Mouse (Mus musculus): ENCODE results near the gene Atp2b1. TPM values are rescaled to one million over a fixed set of nuclear protein-coding genes. Genes with fewer than 3 reads are reported as not detected.

Atp2b1 gene
- 92.1 and 96.2 TPM in 2 replicates for polyA plus RNA-seq (2014; fragmentation: Nextera tagmentation; extraction: Ambion mirVana)

GRCm38 (mm10) chr10:98913961-98914809 lies at the start of gene Atp2b1:
TSS of gene Atp2b1 (plus strand) at chr10:98914406.
- WGBS, result under 1% methylated on average over 47 of the region's 120 CpGs
- Histone ChIP-seq H3K27ac (replicated peaks; ENCODE audit: low read depth, low read length) (peak within 1 kb of the TSS; percentile 97), H3K4me2 (ENCODE audit: low read depth, severe bottlenecking) (peak within 1 kb of the TSS; percentile 90), H3K4me3 (ENCODE audit: low read depth, low read length) (peak within 1 kb of the TSS; percentile 90), H3K36me3 (ENCODE audit: control insufficient read depth, insufficient read depth, low read length) (no peaks in the 10 kb centered on the region), H3K9ac (ENCODE audit: low read length) (peak within 1 kb of the TSS; percentile 95), H3K27me3 (ENCODE audit: control insufficient read depth, insufficient read depth, low read length) (no peaks in the 10 kb centered on the region), H3K4me1 (ENCODE audit: control insufficient read depth, insufficient read depth, low read length) (peaks cover 2% of the 10 kb centered on the region; the same call in 1 of the 2 replicates), H3K9me3 (ENCODE audit: control insufficient read depth, low read length) (no peaks in the 10 kb centered on the region)
- ATAC-seq (ENCODE audit: insufficient number of reproducible peaks, low FRiP score, low TSS enrichment, low read depth) (peak; percentile 94), DNase-seq (ENCODE audit: low spot score) (peak; percentile 95)

GRCm38 (mm10) chr10:98864851-98865250 lies 49.4 kb upstream of the Atp2b1 start:
- 79% methylated on average over 3 of the region's 3 CpGs for WGBS

GRCm38 (mm10) chr10:98866836-98867370 lies 47.3 kb upstream of the Atp2b1 start:
- no peaks in the 10 kb centered on the region for H3K4me1 ChIP-seq (ENCODE audit: control insufficient read depth, insufficient read depth, low read length)
- no peak overlapping the region for H3K4me2 ChIP-seq (ENCODE audit: low read depth, severe bottlenecking)
- H3K27me3 ChIP-seq (ENCODE audit: control insufficient read depth, insufficient read depth, low read length), result no peaks in the 10 kb centered on the region
- no peak overlapping the region for H3K4me3 ChIP-seq (ENCODE audit: low read depth, low read length)
- H3K9me3 ChIP-seq (ENCODE audit: control insufficient read depth, low read length), result no peaks in the 10 kb centered on the region
- H3K9ac ChIP-seq (ENCODE audit: low read length), result no peak overlapping the region
- WGBS, result 93% methylated on average over 5 of the region's 5 CpGs
- no peaks in the 10 kb centered on the region for H3K36me3 ChIP-seq (ENCODE audit: control insufficient read depth, insufficient read depth, low read length)
- ATAC-seq (ENCODE audit: insufficient number of reproducible peaks, low FRiP score, low TSS enrichment, low read depth), result no peak
- DNase-seq (ENCODE audit: low spot score), result no peak
- no peak overlapping the region for H3K27ac ChIP-seq (replicated peaks; ENCODE audit: low read depth, low read length)

More at GRCm38 (mm10) chr10:98864851-98865250, 49.4 kb upstream of the Atp2b1 start:
- ATAC-seq (ENCODE audit: insufficient number of reproducible peaks, low FRiP score, low TSS enrichment, low read depth) (no peak), DNase-seq (ENCODE audit: low spot score) (no peak)
- H3K4me2 ChIP-seq (ENCODE audit: low read depth, severe bottlenecking), result no peak overlapping the region
- no peaks in the 10 kb centered on the region for H3K4me1 ChIP-seq (ENCODE audit: control insufficient read depth, insufficient read depth, low read length)
- H3K9ac ChIP-seq (ENCODE audit: low read length), result no peak overlapping the region
- no peaks in the 10 kb centered on the region for H3K36me3 ChIP-seq (ENCODE audit: control insufficient read depth, insufficient read depth, low read length)
- no peak overlapping the region for H3K4me3 ChIP-seq (ENCODE audit: low read depth, low read length)
- no peaks in the 10 kb centered on the region for H3K9me3 ChIP-seq (ENCODE audit: control insufficient read depth, low read length)
- H3K27me3 ChIP-seq (ENCODE audit: control insufficient read depth, insufficient read depth, low read length), result no peaks in the 10 kb centered on the region
- H3K27ac ChIP-seq (replicated peaks; ENCODE audit: low read depth, low read length), result no peak overlapping the region

- Histone ChIP-seq H3K4me1 (ENCODE audit: control insufficient read depth, insufficient read depth, low read length) (no peaks in the 10 kb centered on the region), H3K36me3 (ENCODE audit: control insufficient read depth, insufficient read depth, low read length) (no peaks in the 10 kb centered on the region), H3K9ac (ENCODE audit: low read length) (no peak overlapping the region), H3K27ac (replicated peaks; ENCODE audit: low read depth, low read length) (no peak overlapping the region), H3K4me2 (ENCODE audit: low read depth, severe bottlenecking) (no peak overlapping the region), H3K9me3 (ENCODE audit: control insufficient read depth, low read length) (no peaks in the 10 kb centered on the region), H3K4me3 (ENCODE audit: low read depth, low read length) (no peak overlapping the region), H3K27me3 (ENCODE audit: control insufficient read depth, insufficient read depth, low read length) (no peaks in the 10 kb centered on the region)
- 79% methylated on average over 4 of the region's 4 CpGs for WGBS
- ATAC-seq (ENCODE audit: insufficient number of reproducible peaks, low FRiP score, low TSS enrichment, low read depth), result no peak
- no peak for DNase-seq (ENCODE audit: low spot score)
Measured at GRCm38 (mm10) chr10:98868351-98868908, 45.8 kb upstream of the Atp2b1 start.

- Histone ChIP-seq H3K27me3 (ENCODE audit: control insufficient read depth, insufficient read depth, low read length) (no peaks in the 10 kb centered on the region), H3K9ac (ENCODE audit: low read length) (no peak overlapping the region), H3K4me1 (ENCODE audit: control insufficient read depth, insufficient read depth, low read length) (no peaks in the 10 kb centered on the region), H3K9me3 (ENCODE audit: control insufficient read depth, low read length) (no peaks in the 10 kb centered on the region), H3K4me2 (ENCODE audit: low read depth, severe bottlenecking) (no peak overlapping the region), H3K36me3 (ENCODE audit: control insufficient read depth, insufficient read depth, low read length) (no peaks in the 10 kb centered on the region), H3K4me3 (ENCODE audit: low read depth, low read length) (no peak overlapping the region), H3K27ac (replicated peaks; ENCODE audit: low read depth, low read length) (no peak overlapping the region)
- no peak for DNase-seq (ENCODE audit: low spot score)
- ATAC-seq (ENCODE audit: insufficient number of reproducible peaks, low FRiP score, low TSS enrichment, low read depth), result no peak
- WGBS, result 65% methylated on average over 3 of the region's 3 CpGs
Measured at GRCm38 (mm10) chr10:98877855-98878254, 36.4 kb upstream of the Atp2b1 start.

- WGBS, result 73% methylated on average over 2 of the region's 2 CpGs
- Histone ChIP-seq H3K36me3 (ENCODE audit: control insufficient read depth, insufficient read depth, low read length) (no peaks in the 10 kb centered on the region), H3K27ac (replicated peaks; ENCODE audit: low read depth, low read length) (no peak overlapping the region), H3K9ac (ENCODE audit: low read length) (no peak overlapping the region), H3K27me3 (ENCODE audit: control insufficient read depth, insufficient read depth, low read length) (no peaks in the 10 kb centered on the region), H3K4me1 (ENCODE audit: control insufficient read depth, insufficient read depth, low read length) (no peaks in the 10 kb centered on the region), H3K9me3 (ENCODE audit: control insufficient read depth, low read length) (no peaks in the 10 kb centered on the region), H3K4me3 (ENCODE audit: low read depth, low read length) (no peak overlapping the region), H3K4me2 (ENCODE audit: low read depth, severe bottlenecking) (no peak overlapping the region)
- DNase-seq (ENCODE audit: low spot score), result no peak
- ATAC-seq (ENCODE audit: insufficient number of reproducible peaks, low FRiP score, low TSS enrichment, low read depth), result no peak
Measured at GRCm38 (mm10) chr10:98878636-98879035, 35.6 kb upstream of the Atp2b1 start.

GRCm38 (mm10) chr10:98880057-98880456 lies 34.1 kb upstream of the Atp2b1 start:
- no peak overlapping the region for H3K9ac ChIP-seq (ENCODE audit: low read length)
- no peaks in the 10 kb centered on the region for H3K4me1 ChIP-seq (ENCODE audit: control insufficient read depth, insufficient read depth, low read length)
- no peak for ATAC-seq (ENCODE audit: insufficient number of reproducible peaks, low FRiP score, low TSS enrichment, low read depth)
- no peaks in the 10 kb centered on the region for H3K27me3 ChIP-seq (ENCODE audit: control insufficient read depth, insufficient read depth, low read length)
- no peak overlapping the region for H3K4me3 ChIP-seq (ENCODE audit: low read depth, low read length)
- WGBS, result 91% methylated on average over 8 of the region's 8 CpGs
- no peak overlapping the region for H3K27ac ChIP-seq (replicated peaks; ENCODE audit: low read depth, low read length)
- H3K9me3 ChIP-seq (ENCODE audit: control insufficient read depth, low read length), result no peaks in the 10 kb centered on the region
- no peak for DNase-seq (ENCODE audit: low spot score)
- no peaks in the 10 kb centered on the region for H3K36me3 ChIP-seq (ENCODE audit: control insufficient read depth, insufficient read depth, low read length)
- H3K4me2 ChIP-seq (ENCODE audit: low read depth, severe bottlenecking), result no peak overlapping the region

- Histone ChIP-seq H3K4me1 (ENCODE audit: control insufficient read depth, insufficient read depth, low read length) (no peaks in the 10 kb centered on the region), H3K27me3 (ENCODE audit: control insufficient read depth, insufficient read depth, low read length) (no peaks in the 10 kb centered on the region), H3K36me3 (ENCODE audit: control insufficient read depth, insufficient read depth, low read length) (no peaks in the 10 kb centered on the region), H3K27ac (replicated peaks; ENCODE audit: low read depth, low read length) (no peak overlapping the region), H3K4me2 (ENCODE audit: low read depth, severe bottlenecking) (no peak overlapping the region), H3K9me3 (ENCODE audit: control insufficient read depth, low read length) (no peaks in the 10 kb centered on the region), H3K9ac (ENCODE audit: low read length) (no peak overlapping the region), H3K4me3 (ENCODE audit: low read depth, low read length) (no peak overlapping the region)
- DNase-seq (ENCODE audit: low spot score) (no peak), ATAC-seq (ENCODE audit: insufficient number of reproducible peaks, low FRiP score, low TSS enrichment, low read depth) (no peak)
- whole genome bisulfite sequencing, result 83% methylated on average over 2 of the region's 2 CpGs
Measured at GRCm38 (mm10) chr10:98880711-98881110, 33.5 kb upstream of the Atp2b1 start.
